Mouse (Mus musculus): ENCODE data around the gene Nhsl2. TPM values are rescaled to one million over a fixed set of nuclear protein-coding genes. Genes with fewer than 3 reads are reported as not detected.
A peak's percentile ranks its signal among the peaks of the same experiment; 100 is the strongest.

Nhsl2 gene
- polyA plus RNA-seq, 1 experiment = 1.8 TPM

- Histone ChIP-seq H3K4me1 (ENCODE audit: control insufficient read depth, insufficient read depth, insufficient read length, low read length) (no peaks in the 10 kb centered on the region), H3K27ac (ENCODE audit: insufficient read depth, low read depth, low read length) (no peak overlapping the region), H3K27me3 (ENCODE audit: control insufficient read depth, insufficient read depth, low read length) (no peaks in the 10 kb centered on the region), H3K4me3 (ENCODE audit: low read depth, low read length) (no peak overlapping the region), H3K36me3 (ENCODE audit: control insufficient read depth, insufficient read depth, low read length) (no peaks in the 10 kb centered on the region)
- WGBS = 36% methylated on average over 5 of the region's 5 CpGs
- no peak for TF ChIP-seq CTCF (IDR thresholded peaks at IDR 0.05; ENCODE audit: extremely low read depth, insufficient read length, insufficient replicate concordance, low read depth, low read length)
- TF ChIP-seq POLR2A (IDR thresholded peaks at IDR 0.05; ENCODE audit: low read depth, low read length) = no peak
Measured at GRCm38 (mm10) chrX:101979267-101979666, 130.1 kb downstream of the Nhsl2 start.

- TF ChIP-seq POLR2A (IDR thresholded peaks at IDR 0.05; ENCODE audit: low read depth, low read length) (no peak), CTCF (IDR thresholded peaks at IDR 0.05; ENCODE audit: extremely low read depth, insufficient read length, insufficient replicate concordance, low read depth, low read length) (no peak)
- WGBS = 87% methylated on average over 2 of the region's 2 CpGs
- H3K36me3 ChIP-seq (ENCODE audit: control insufficient read depth, insufficient read depth, low read length) = no peaks in the 10 kb centered on the region
- no peaks in the 10 kb centered on the region for H3K27me3 ChIP-seq (ENCODE audit: control insufficient read depth, insufficient read depth, low read length)
- H3K27ac ChIP-seq (ENCODE audit: insufficient read depth, low read depth, low read length) = no peak overlapping the region
- H3K4me3 ChIP-seq (ENCODE audit: low read depth, low read length) = no peak overlapping the region
- H3K4me1 ChIP-seq (ENCODE audit: control insufficient read depth, insufficient read depth, insufficient read length, low read length) = no peaks in the 10 kb centered on the region
Measured at GRCm38 (mm10) chrX:101980586-101980985, 131.4 kb downstream of the Nhsl2 start.

DNA sequence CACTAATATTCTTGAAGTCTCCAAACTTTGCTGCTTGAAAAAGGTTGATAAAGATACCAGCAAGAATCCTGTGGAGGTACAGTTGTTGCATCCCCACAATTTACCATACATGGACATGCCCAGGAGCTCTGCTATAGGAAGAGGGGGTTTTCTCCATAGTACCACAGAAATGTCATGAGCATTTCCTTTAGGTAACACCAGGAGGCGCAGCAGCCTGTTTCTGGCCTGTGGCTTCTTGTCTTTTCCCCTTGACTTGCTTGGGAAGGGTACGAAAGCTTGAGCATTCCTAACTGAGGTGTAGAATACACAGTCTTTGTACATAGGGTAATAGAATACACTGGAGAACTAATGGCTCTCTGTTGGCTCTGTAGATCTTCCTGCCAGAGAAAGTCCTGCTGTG is 132.3 kb downstream of the Nhsl2 start:
- peak; percentile 35; the same call in 1 of the 2 replicates for TF ChIP-seq CTCF (IDR thresholded peaks at IDR 0.05; ENCODE audit: extremely low read depth, insufficient read length, insufficient replicate concordance, low read depth, low read length)
- no peak for TF ChIP-seq POLR2A (IDR thresholded peaks at IDR 0.05; ENCODE audit: low read depth, low read length)
- WGBS = 33% methylated on average over 2 of the region's 2 CpGs
- Histone ChIP-seq H3K4me1 (ENCODE audit: control insufficient read depth, insufficient read depth, insufficient read length, low read length) (no peaks in the 10 kb centered on the region), H3K27ac (ENCODE audit: insufficient read depth, low read depth, low read length) (no peak overlapping the region), H3K27me3 (ENCODE audit: control insufficient read depth, insufficient read depth, low read length) (no peaks in the 10 kb centered on the region), H3K36me3 (ENCODE audit: control insufficient read depth, insufficient read depth, low read length) (no peaks in the 10 kb centered on the region), H3K4me3 (ENCODE audit: low read depth, low read length) (no peak overlapping the region)

- 40% methylated on average over 6 of the region's 6 CpGs for WGBS
- H3K27ac ChIP-seq (ENCODE audit: insufficient read depth, low read depth, low read length) = no peak overlapping the region
- no peak overlapping the region for H3K4me3 ChIP-seq (ENCODE audit: low read depth, low read length)
- H3K27me3 ChIP-seq (ENCODE audit: control insufficient read depth, insufficient read depth, low read length) = no peaks in the 10 kb centered on the region
- TF ChIP-seq POLR2A (IDR thresholded peaks at IDR 0.05; ENCODE audit: low read depth, low read length) (no peak), CTCF (IDR thresholded peaks at IDR 0.05; ENCODE audit: extremely low read depth, insufficient read length, insufficient replicate concordance, low read depth, low read length) (no peak)
- no peaks in the 10 kb centered on the region for H3K36me3 ChIP-seq (ENCODE audit: control insufficient read depth, insufficient read depth, low read length)
- no peaks in the 10 kb centered on the region for H3K4me1 ChIP-seq (ENCODE audit: control insufficient read depth, insufficient read depth, insufficient read length, low read length)
Measured at GRCm38 (mm10) chrX:101983638-101984037, 134.5 kb downstream of the Nhsl2 start.

DNA sequence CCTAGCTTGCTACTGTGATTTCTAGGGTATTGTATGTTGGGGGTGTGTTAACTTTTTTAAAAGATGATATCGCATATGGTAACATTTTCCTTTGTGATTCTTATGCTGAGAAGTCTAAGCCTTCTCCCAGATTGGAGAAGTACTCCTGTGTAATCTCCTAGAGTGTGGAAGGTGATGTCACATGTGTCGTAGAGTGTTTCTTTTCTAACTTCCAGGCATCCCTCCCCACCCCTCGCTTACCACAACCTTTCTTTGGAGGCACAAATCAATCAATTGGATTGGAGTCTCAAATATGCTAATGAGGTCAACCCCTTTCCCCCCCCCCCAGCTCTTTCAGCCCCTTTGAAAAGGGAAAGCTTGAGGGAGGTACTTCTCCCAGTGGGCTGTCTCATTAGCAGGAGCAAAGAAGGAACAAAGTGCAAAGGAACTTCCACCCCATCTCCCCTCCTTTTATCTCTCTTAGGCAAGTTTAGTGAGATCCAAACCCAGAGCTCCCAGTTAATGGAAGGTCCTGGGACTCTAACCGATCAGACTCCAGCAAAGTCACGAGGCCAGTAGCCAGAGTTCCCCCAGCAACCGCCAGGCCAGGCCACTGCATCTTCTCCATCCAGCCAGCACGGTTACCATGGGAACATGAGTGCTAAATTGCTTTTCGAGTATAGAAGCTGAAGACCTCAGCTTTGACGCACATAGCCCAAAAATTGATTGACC is 137.6 kb downstream of the Nhsl2 start:
- WGBS = 53% methylated on average over 9 of the region's 9 CpGs
- H3K4me3 ChIP-seq (ENCODE audit: low read depth, low read length) = no peak overlapping the region

GRCm38 (mm10) chrX:101993841-101994571 is 144.8 kb downstream of the Nhsl2 start:
- WGBS = 46% methylated on average over 12 of the region's 12 CpGs

More for the DNA sequence above, 137.6 kb downstream of the Nhsl2 start:
- no peak overlapping the region for H3K27ac ChIP-seq (ENCODE audit: insufficient read depth, low read depth, low read length)
- H3K4me1 ChIP-seq (ENCODE audit: control insufficient read depth, insufficient read depth, insufficient read length, low read length) = no peaks in the 10 kb centered on the region
- TF ChIP-seq CTCF (IDR thresholded peaks at IDR 0.05; ENCODE audit: extremely low read depth, insufficient read length, insufficient replicate concordance, low read depth, low read length) (no peak), POLR2A (IDR thresholded peaks at IDR 0.05; ENCODE audit: low read depth, low read length) (no peak)
- no peaks in the 10 kb centered on the region for H3K27me3 ChIP-seq (ENCODE audit: control insufficient read depth, insufficient read depth, low read length)
- H3K36me3 ChIP-seq (ENCODE audit: control insufficient read depth, insufficient read depth, low read length) = no peaks in the 10 kb centered on the region

DNA sequence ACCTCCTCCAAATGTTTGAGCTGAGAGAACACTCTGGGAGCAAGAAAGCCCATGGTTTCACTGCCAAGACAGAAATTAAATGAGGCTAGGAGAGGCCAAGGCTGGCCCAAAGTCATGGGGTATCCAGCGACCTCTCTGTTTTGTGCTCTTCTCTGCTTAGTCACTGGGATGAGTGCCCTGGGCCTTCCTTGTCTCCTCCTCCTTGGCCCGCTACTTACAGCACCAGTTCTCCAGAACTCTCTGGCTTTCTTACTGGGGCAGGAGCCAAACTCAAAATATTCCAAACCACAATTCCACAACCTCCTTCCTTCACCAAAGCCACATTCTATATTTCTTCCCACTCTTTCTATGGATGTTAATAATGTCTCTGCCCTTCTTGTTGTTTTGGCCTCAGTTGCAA is 147.5 kb downstream of the Nhsl2 start:
- WGBS = 68% methylated on average over 2 of the region's 2 CpGs
- Histone ChIP-seq H3K27ac (ENCODE audit: insufficient read depth, low read depth, low read length) (no peak overlapping the region), H3K4me1 (ENCODE audit: control insufficient read depth, insufficient read depth, insufficient read length, low read length) (no peaks in the 10 kb centered on the region), H3K36me3 (ENCODE audit: control insufficient read depth, insufficient read depth, low read length) (no peaks in the 10 kb centered on the region), H3K4me3 (ENCODE audit: low read depth, low read length) (no peak overlapping the region), H3K27me3 (ENCODE audit: control insufficient read depth, insufficient read depth, low read length) (no peaks in the 10 kb centered on the region)
- no peak for TF ChIP-seq POLR2A (IDR thresholded peaks at IDR 0.05; ENCODE audit: low read depth, low read length)
- no peak for TF ChIP-seq CTCF (IDR thresholded peaks at IDR 0.05; ENCODE audit: extremely low read depth, insufficient read length, insufficient replicate concordance, low read depth, low read length)

More at GRCm38 (mm10) chrX:101993841-101994571, 144.8 kb downstream of the Nhsl2 start:
- H3K4me3 ChIP-seq (ENCODE audit: low read depth, low read length) = no peak overlapping the region
- peak overlapping the region; percentile 15; the same call in 1 of the 2 replicates for H3K27ac ChIP-seq (ENCODE audit: insufficient read depth, low read depth, low read length)
- TF ChIP-seq POLR2A (IDR thresholded peaks at IDR 0.05; ENCODE audit: low read depth, low read length) (no peak), CTCF (IDR thresholded peaks at IDR 0.05; ENCODE audit: extremely low read depth, insufficient read length, insufficient replicate concordance, low read depth, low read length) (no peak)
- H3K4me1 ChIP-seq (ENCODE audit: control insufficient read depth, insufficient read depth, insufficient read length, low read length) = no peaks in the 10 kb centered on the region
- no peaks in the 10 kb centered on the region for H3K27me3 ChIP-seq (ENCODE audit: control insufficient read depth, insufficient read depth, low read length)
- no peaks in the 10 kb centered on the region for H3K36me3 ChIP-seq (ENCODE audit: control insufficient read depth, insufficient read depth, low read length)

Measured in small intestine, adult 2 months (tissue).